Mouse (Mus musculus) CH12.LX (cell line): ENCODE results near the gene Adcy4.

Experiments
- CTCF ChIP-seq, 2 experiments: IDR thresholded peaks in 1 of 2; conservative IDR thresholded peaks in 1 of 2; 2 replicates each; pipeline ENCODE4 v1.5.1; 2011 to 2012; ENCODE audit warnings: low read depth in 2 of 2, low read length in 2 of 2, improper control_type of control experiment in 1 of 2, inconsistent platforms in 1 of 2, mild to moderate bottlenecking in 1 of 2, moderate library complexity in 1 of 2
- NELFE ChIP-seq: IDR thresholded peaks from 2 replicates; pipeline ENCODE4 v1.6.1; 2011; ENCODE audit warnings: low read depth, low read length, improper control_type of control experiment
- POLR2A ChIP-seq: IDR thresholded peaks from 2 replicates; pipeline ENCODE4 v1.6.1; 2011; ENCODE audit warnings: low read depth, mild to moderate bottlenecking, improper control_type of control experiment, low read length

GRCm38 (mm10) chr14:55777806-55778205, 6.1 kb downstream of the Adcy4 start:
- TF ChIP-seq NELFE, result no peak
- no peak for TF ChIP-seq POLR2A
- TF ChIP-seq CTCF (conservative IDR thresholded peaks at IDR 0.05 in 1 of 2, IDR thresholded peaks at IDR 0.05 in 1 of 2; ENCODE audit: low read depth in 2 of 2, low read length in 2 of 2), result no peak
